Mouse (Mus musculus): ENCODE data around the gene Dnah6.

The Dnah6 gene

GRCm38 (mm10) chr6:73227376-73228158 is 6.1 kb upstream of the Dnah6 start:
- no peak for DNase-seq

- DNase-seq: no peak
These were observed 1.5 kb upstream of the Dnah6 start for GRCm38 (mm10) chr6:73222841-73223526.

DNA sequence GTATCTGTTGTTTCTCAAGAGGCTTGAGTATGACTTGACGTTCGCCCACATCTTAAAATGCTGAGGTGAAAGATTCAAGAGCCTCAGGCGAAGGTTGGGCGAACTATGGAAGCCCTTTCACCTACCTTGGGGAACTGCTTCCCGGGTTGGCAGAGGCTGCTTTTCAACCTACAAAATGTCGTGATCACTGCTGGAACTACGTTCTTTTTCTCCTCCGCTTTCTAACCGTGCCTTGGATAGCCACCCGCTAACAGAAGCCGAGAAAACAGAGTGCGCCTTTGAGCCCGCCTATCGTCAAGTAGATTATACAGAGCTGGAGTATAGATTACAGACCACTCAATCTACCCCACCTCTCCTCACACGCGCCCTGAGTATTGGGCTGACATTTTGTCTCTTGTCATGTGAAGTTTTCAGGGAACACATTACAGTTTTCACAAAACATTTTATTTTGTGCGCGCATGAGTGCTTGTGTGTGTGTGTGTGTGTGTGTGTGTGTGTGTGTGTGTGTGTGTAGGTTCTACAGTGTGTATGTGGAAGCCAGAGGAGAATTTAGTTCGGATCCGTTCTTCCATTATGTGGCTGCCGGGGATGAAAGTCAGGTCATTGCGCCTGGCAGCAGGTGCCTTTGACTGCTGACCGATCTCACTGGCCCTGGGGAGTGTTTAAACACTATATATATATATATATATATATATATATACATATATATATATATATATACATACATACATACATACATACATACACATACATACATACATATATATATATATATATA is 696 bp upstream of the Dnah6 start:
- no peak for DNase-seq

DNA sequence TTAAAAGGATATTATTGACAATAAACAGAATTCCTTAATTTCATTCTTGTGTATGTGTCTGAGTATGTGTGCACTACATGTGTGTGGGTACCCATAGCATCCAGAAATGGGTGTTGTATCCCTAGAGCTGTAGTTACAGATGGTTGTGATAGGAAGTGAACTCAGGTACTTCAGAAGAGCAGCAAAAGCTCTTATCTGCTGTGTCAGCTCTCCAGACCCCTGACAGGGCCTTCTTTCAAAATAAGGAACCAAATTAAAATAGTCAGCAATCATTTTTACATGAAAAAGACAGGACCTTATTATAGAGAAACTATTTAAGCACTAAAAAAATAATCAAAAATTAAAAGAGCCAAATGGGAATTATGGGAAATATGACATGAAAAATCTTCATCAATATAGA is 9.8 kb downstream of the Dnah6 start:
- DNase-seq: no peak

- no peak for DNase-seq
These were observed 10.4 kb downstream of the Dnah6 start for GRCm38 (mm10) chr6:73211036-73211435.

GRCm38 (mm10) chr6:73210445-73210972 is 10.9 kb downstream of the Dnah6 start:
- peak; percentile 60 to 65 for DNase-seq

DNA sequence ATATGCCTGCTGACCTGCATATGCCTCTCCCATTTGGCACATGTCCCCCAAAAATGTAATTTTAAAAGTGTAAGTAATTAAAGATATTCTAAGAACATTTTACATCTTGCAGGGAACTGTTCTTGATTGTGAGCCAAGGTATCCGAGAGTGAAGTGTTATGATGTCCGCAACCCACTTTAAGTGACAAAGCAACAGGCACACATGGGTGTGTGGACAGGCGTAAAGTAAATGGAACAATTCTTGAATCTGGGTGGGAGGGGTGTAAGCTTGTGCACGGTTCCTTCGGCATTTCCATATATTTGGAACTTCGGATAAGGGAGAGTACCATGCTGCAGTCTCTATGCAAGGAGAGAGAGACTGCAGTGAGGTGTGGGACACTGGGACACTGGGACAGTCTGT is 11.9 kb downstream of the Dnah6 start:
- DNase-seq: no peak

- no peak for DNase-seq
These were observed 16.5 kb downstream of the Dnah6 start for GRCm38 (mm10) chr6:73204937-73205336.

- DNase-seq: no peak
These were observed 17.7 kb downstream of the Dnah6 start for GRCm38 (mm10) chr6:73203724-73204123.

GRCm38 (mm10) chr6:73195291-73195690 is 26.2 kb downstream of the Dnah6 start:
- no peak for DNase-seq

DNA sequence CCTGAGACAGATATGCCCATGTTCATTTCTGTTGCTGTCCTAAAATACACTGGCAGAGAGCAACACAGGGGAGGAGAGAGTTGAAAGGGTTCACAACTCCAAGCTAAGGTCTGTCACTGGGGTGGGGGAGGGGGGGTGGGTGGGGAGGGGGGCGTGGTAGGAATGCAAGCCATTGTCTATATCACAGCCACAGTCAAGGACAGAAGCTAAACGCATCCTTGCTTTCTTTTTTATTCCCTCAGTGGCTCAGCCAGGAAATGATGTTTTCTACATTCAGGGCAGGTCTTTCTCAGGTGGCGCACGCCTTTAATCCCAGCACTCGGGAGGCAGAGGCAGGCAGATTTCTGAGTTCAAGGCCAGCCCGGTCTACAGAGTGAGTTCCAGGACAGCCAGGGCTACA is 30.7 kb downstream of the Dnah6 start:
- DNase-seq: no peak

GRCm38 (mm10) chr6:73184276-73184675 is 37.2 kb downstream of the Dnah6 start:
- no peak for DNase-seq

DNA sequence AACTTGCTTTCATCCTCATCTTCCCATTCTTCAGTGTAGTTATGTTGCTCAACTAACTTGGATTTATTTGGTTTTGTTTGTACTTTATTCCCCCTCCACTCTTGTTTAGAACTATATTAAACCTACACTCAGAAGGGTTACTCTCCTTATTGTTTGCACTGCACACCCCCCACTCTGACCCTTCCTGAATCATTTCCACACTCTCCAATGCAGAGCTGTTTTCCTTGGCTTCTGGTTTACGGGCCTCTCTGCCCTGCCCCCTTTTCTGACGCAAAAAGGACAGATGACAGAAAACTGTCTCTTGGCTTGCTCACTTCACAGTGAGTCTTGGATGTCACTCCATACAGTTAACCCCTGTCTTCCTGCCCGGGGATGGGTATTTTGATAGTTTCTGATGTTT is 38.5 kb downstream of the Dnah6 start:
- no peak for DNase-seq

DNA sequence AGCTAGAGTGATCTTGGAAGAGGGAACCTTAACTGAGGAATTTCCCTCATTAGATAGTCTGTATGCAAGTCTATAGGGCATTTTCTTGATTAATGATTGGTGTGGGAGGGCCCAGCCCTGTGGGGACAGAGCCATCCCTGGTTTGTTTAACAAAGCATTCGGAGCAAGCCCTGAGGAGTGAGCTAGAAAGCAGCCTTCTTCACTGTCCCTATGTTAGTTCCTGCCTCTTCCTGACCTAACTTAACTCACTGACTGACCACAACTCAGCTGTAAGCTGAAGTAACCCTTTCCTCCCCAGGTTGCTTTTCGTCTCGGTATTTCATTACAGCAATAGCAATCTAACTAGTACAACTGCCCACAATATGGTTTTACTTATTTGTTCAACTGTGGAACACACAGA is 39.0 kb downstream of the Dnah6 start:
- no peak for DNase-seq

- DNase-seq: no peak
These were observed 39.4 kb downstream of the Dnah6 start for GRCm38 (mm10) chr6:73182006-73182405.

- no peak for DNase-seq
These were observed 46.3 kb downstream of the Dnah6 start for GRCm38 (mm10) chr6:73175156-73175555.

- DNase-seq: no peak
These were observed 54.2 kb downstream of the Dnah6 start for GRCm38 (mm10) chr6:73167230-73167629.

DNA sequence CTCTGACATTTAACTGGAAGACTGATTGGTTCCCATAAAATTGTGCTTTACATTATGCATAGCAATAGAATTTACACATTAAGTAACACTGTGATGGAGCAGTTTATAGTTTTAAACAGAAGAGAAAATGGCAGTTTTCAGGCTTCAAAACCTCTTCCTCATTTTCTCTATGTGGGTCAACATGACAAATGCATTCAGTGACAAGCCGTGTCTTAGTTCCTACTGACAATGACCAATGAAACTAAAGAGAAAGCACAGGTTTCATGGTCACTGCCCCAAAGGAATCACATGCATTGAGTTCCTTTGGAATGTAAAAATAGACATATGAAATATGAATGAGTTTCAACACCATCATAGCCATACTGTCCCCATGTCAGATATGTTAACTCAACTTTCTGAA is 58.5 kb downstream of the Dnah6 start:
- no peak for DNase-seq

- DNase-seq: no peak
These were observed 60.1 kb downstream of the Dnah6 start for GRCm38 (mm10) chr6:73161338-73161737.

- DNase-seq: no peak
These were observed 66.0 kb downstream of the Dnah6 start for GRCm38 (mm10) chr6:73155455-73155854.

- DNase-seq: peak; percentile 62 to 68
These were observed 67.8 kb downstream of the Dnah6 start for GRCm38 (mm10) chr6:73153675-73154074.

GRCm38 (mm10) chr6:73143403-73143802 is 78.0 kb downstream of the Dnah6 start:
- no peak for DNase-seq

DNA sequence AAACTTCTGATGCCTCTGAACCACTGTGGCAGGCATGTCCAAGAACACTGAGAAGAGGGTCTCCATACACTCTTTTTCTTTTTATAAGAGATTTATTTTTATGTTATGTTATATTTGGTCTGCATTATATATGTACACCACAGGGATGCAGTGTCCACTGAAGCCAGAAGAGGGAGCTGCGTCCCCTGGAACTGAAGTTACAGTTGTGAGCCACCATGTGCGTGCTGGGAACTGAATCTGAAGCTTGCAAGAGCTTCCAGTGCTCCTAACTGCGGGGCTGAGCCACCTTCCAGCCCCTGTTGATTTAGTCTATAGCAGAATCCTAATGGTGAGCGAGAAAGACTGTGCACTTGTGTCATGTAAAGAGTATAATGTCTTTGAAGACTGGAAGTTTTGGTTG is 78.7 kb downstream of the Dnah6 start:
- no peak for DNase-seq
